Mouse (Mus musculus) bone marrow, adult 2 months (tissue): ENCODE results near the gene Aldh8a1. TPM values are rescaled to one million over a fixed set of nuclear protein-coding genes. Genes with fewer than 3 reads are reported as not detected.

ENCODE experiments used
- H3K27ac ChIP-seq: fragments of 200-500 bp; 2 replicates; pipeline ENCODE4 v1.5.1; 2012; ENCODE audit warnings: low read depth, mild to moderate bottlenecking, control low read depth, inconsistent platforms, low read length; ENCODE audit not compliant: control insufficient read depth, poor library complexity, insufficient read depth
- H3K4me1 ChIP-seq: fragments of 200-500 bp; 2 replicates; pipeline ENCODE4 v1.6.1; 2011; ENCODE audit warnings: low read length; ENCODE audit not compliant: control insufficient read depth, insufficient read depth
- H3K4me3 ChIP-seq: fragments of 200-500 bp; replicated peaks from 2 replicates; pipeline ENCODE3; 2011; ENCODE audit warnings: mild to moderate bottlenecking, low read depth, low read length, control low read depth; ENCODE audit not compliant: control insufficient read depth
- CTCF ChIP-seq: fragments of 200-500 bp; IDR thresholded peaks from 2 replicates; pipeline ENCODE4 v1.5.1; 2011; ENCODE audit warnings: low read length, control low read depth; ENCODE audit not compliant: control insufficient read depth, insufficient read depth
- POLR2A ChIP-seq: fragments of 200-500 bp; IDR thresholded peaks from 2 replicates; pipeline ENCODE4 v1.6.1; 2011; ENCODE audit warnings: low read depth, mild to moderate bottlenecking, control low read depth, low read length, borderline replicate concordance; ENCODE audit not compliant: control insufficient read depth
- WGBS: fragments of 180-500 bp; shearing (Covaris S2); methylation state at CpG from one replicate; pipeline ENCODE4 v1.1.7; 2018; 5-methylcytosine and 5-hydroxymethylcytosine counted together
- polyA plus RNA-seq: library from polyadenylated mRNA; stranded (reverse); fragments of >200 nt; gene quantifications from 2 replicates; pipeline ENCODE4 v1.2.4, GENCODE M21; 2011; ENCODE audit warnings: low replicate concordance; ENCODE audit not compliant: missing spikeins, insufficient read depth, insufficient read length

Gene Aldh8a1
- polyA plus RNA-seq, 1 experiment, result 2.4 TPM

GRCm38 (mm10) chr10:21361871-21362270, 15.2 kb upstream of the Aldh8a1 start:
- TF ChIP-seq POLR2A (no peak), CTCF (no peak)
- no peaks in the 10 kb centered on the region for H3K4me1 ChIP-seq
- no peak overlapping the region for H3K27ac ChIP-seq
- no peak overlapping the region for H3K4me3 ChIP-seq
- WGBS, result 65% methylated on average over 7 of the region's 7 CpGs

- Histone ChIP-seq H3K4me1 (no peaks in the 10 kb centered on the region), H3K27ac (no peak overlapping the region), H3K4me3 (no peak overlapping the region)
- no peak for TF ChIP-seq CTCF
- TF ChIP-seq POLR2A, result no peak
- WGBS, result 15% methylated on average over 4 of the region's 4 CpGs
These were observed 13.8 kb upstream of the Aldh8a1 start for GRCm38 (mm10) chr10:21363297-21363696.

- H3K4me3 ChIP-seq, result no peak overlapping the region
- H3K4me1 ChIP-seq, result no peaks in the 10 kb centered on the region
- no peak overlapping the region for H3K27ac ChIP-seq
- TF ChIP-seq POLR2A (no peak), CTCF (no peak)
- 92% methylated on average over 7 of the region's 7 CpGs for WGBS
These were observed 12.1 kb upstream of the Aldh8a1 start for GRCm38 (mm10) chr10:21364946-21365345.

- no peaks in the 10 kb centered on the region for H3K4me1 ChIP-seq
- H3K4me3 ChIP-seq, result no peak overlapping the region
- TF ChIP-seq POLR2A (no peak), CTCF (no peak)
- 80% methylated on average over 4 of the region's 4 CpGs for WGBS
- H3K27ac ChIP-seq, result no peak overlapping the region
These were observed 11.2 kb upstream of the Aldh8a1 start for GRCm38 (mm10) chr10:21365897-21366296.

- no peak overlapping the region for H3K4me3 ChIP-seq
- no peak overlapping the region for H3K27ac ChIP-seq
- H3K4me1 ChIP-seq, result no peaks in the 10 kb centered on the region
- TF ChIP-seq CTCF (no peak), POLR2A (no peak)
- 76% methylated on average over 3 of the region's 3 CpGs for WGBS
These were observed 10.6 kb upstream of the Aldh8a1 start for GRCm38 (mm10) chr10:21366471-21366870.

GRCm38 (mm10) chr10:21367481-21367880, 9.6 kb upstream of the Aldh8a1 start:
- TF ChIP-seq POLR2A (no peak), CTCF (no peak)
- no peaks in the 10 kb centered on the region for H3K4me1 ChIP-seq
- WGBS, result 93% methylated on average over 9 of the region's 9 CpGs
- H3K27ac ChIP-seq, result no peak overlapping the region
- no peak overlapping the region for H3K4me3 ChIP-seq

GRCm38 (mm10) chr10:21369586-21369985, 7.5 kb upstream of the Aldh8a1 start:
- 89% methylated on average over 2 of the region's 2 CpGs for WGBS
- TF ChIP-seq POLR2A (no peak), CTCF (no peak)
- no peak overlapping the region for H3K4me3 ChIP-seq
- no peak overlapping the region for H3K27ac ChIP-seq
- H3K4me1 ChIP-seq, result no peaks in the 10 kb centered on the region

- Histone ChIP-seq H3K4me3 (no peak overlapping the region), H3K4me1 (peaks cover 3% of the 10 kb centered on the region), H3K27ac (no peak overlapping the region)
- WGBS, result 91% methylated on average over 6 of the region's 6 CpGs
- TF ChIP-seq CTCF (no peak), POLR2A (no peak)
These were observed 4.8 kb upstream of the Aldh8a1 start for GRCm38 (mm10) chr10:21372271-21372670.
